Mouse (Mus musculus) small intestine, adult 2 months (tissue): Measurements from ENCODE around the gene Mpo. TPM values are rescaled to one million over a fixed set of nuclear protein-coding genes. Genes with fewer than 3 reads are reported as not detected.

Source experiments
- H3K27ac ChIP-seq: fragments of 200-500 bp; 2 replicates; pipeline ENCODE4 v1.5.1; 2012; ENCODE audit warnings: low read depth, low read length, control low read depth, inconsistent platforms; ENCODE audit not compliant: insufficient read depth
- H3K27me3 ChIP-seq: fragments of 200-500 bp; 2 replicates; pipeline ENCODE4 v1.6.1; 2012; ENCODE audit warnings: mild to moderate bottlenecking, moderate library complexity, low read length, inconsistent platforms; ENCODE audit not compliant: control insufficient read depth, insufficient read depth
- H3K36me3 ChIP-seq: fragments of 200-500 bp; 2 replicates; pipeline ENCODE4 v1.6.1; 2012; ENCODE audit warnings: mild to moderate bottlenecking, low read length, control low read depth, inconsistent platforms; ENCODE audit not compliant: control insufficient read depth, insufficient read depth
- H3K4me1 ChIP-seq: fragments of 200-500 bp; 2 replicates; pipeline ENCODE4 v1.6.1; 2012; ENCODE audit warnings: low read length, inconsistent platforms, mixed read lengths; ENCODE audit not compliant: control insufficient read depth, insufficient read depth, insufficient read length
- H3K4me3 ChIP-seq: fragments of 200-500 bp; 2 replicates; pipeline ENCODE4 v1.5.1; 2012; ENCODE audit warnings: low read depth, mild to moderate bottlenecking, control low read depth, inconsistent platforms, low read length, moderate library complexity
- CTCF ChIP-seq: fragments of 200-500 bp; IDR thresholded peaks from 2 replicates; pipeline ENCODE4 v1.5.1; 2012; ENCODE audit warnings: low read depth, mild to moderate bottlenecking, control low read depth, inconsistent platforms, low read length, moderate library complexity, mixed read lengths; ENCODE audit not compliant: insufficient replicate concordance, insufficient read length; ENCODE audit errors: extremely low read depth
- POLR2A ChIP-seq: fragments of 200-500 bp; IDR thresholded peaks from 2 replicates; pipeline ENCODE4 v1.6.1; 2012; ENCODE audit warnings: low read depth, mild to moderate bottlenecking, control low read depth, inconsistent platforms, low read length, moderate library complexity
- WGBS: fragments of 180-500 bp; shearing (Covaris S2); methylation state at CpG from one replicate; pipeline ENCODE4 v1.1.7; 2018; 5-methylcytosine and 5-hydroxymethylcytosine counted together
- polyA plus RNA-seq: library from polyadenylated mRNA; depleted of rRNA; stranded (reverse); fragments of >200 nt; gene quantifications from 2 replicates; pipeline ENCODE4 v1.2.3, GENCODE M21; 2012

Gene Mpo
- polyA plus RNA-seq, 1 experiment, result 0.08 TPM

- H3K27ac ChIP-seq, result no peak overlapping the region
- H3K4me1 ChIP-seq, result peaks cover 3% of the 10 kb centered on the region
- peaks cover 36% of the 10 kb centered on the region for H3K27me3 ChIP-seq
- H3K4me3 ChIP-seq, result no peak overlapping the region
- 83% methylated on average over 14 of the region's 14 CpGs for WGBS
- 0 out of 2 replicates have a peak, but pooled peaks cover 1% of the 10 kb centered on the region for H3K36me3 ChIP-seq
- no peak for TF ChIP-seq CTCF
These were observed 31.3 kb upstream of the Mpo start for GRCm38 (mm10) chr11:87761806-87762701.

- Histone ChIP-seq H3K27me3 (peaks cover 36% of the 10 kb centered on the region), H3K36me3 (no peaks in the 10 kb centered on the region), H3K4me1 (peaks cover 3% of the 10 kb centered on the region), H3K27ac (no peak overlapping the region), H3K4me3 (no peak overlapping the region)
- TF ChIP-seq CTCF (no peak), POLR2A (no peak)
- WGBS, result 68% methylated on average over 12 of the region's 12 CpGs
These were observed 30.5 kb upstream of the Mpo start for GRCm38 (mm10) chr11:87762702-87763385.

- peaks cover 3% of the 10 kb centered on the region for H3K4me1 ChIP-seq
- 7% methylated on average over 17 of the region's 17 CpGs for WGBS
- no peaks in the 10 kb centered on the region for H3K36me3 ChIP-seq
- peaks cover 36% of the 10 kb centered on the region for H3K27me3 ChIP-seq
- no peak overlapping the region for H3K27ac ChIP-seq
- TF ChIP-seq POLR2A, result no peak
- no peak for TF ChIP-seq CTCF
- peak overlapping the region; percentile 48 for H3K4me3 ChIP-seq
These were observed 29.8 kb upstream of the Mpo start for GRCm38 (mm10) chr11:87763511-87763987.

- peaks cover 36% of the 10 kb centered on the region for H3K27me3 ChIP-seq
- 1% methylated on average over 65 of the region's 65 CpGs for WGBS
- TF ChIP-seq POLR2A (no peak), CTCF (no peak)
These were observed 29.1 kb upstream of the Mpo start for GRCm38 (mm10) chr11:87763988-87764876.

GRCm38 (mm10) chr11:87768745-87769144 lies 24.6 kb upstream of the Mpo start:
- no peak overlapping the region for H3K4me3 ChIP-seq
- H3K27me3 ChIP-seq, result peaks cover 14% of the 10 kb centered on the region
- WGBS, result 90% methylated on average over 4 of the region's 4 CpGs
- no peak overlapping the region for H3K27ac ChIP-seq
- H3K4me1 ChIP-seq, result 0 out of 2 replicates have a peak, but pooled peaks cover 3% of the 10 kb centered on the region
- TF ChIP-seq CTCF (no peak), POLR2A (no peak)
- no peaks in the 10 kb centered on the region for H3K36me3 ChIP-seq

More at GRCm38 (mm10) chr11:87763988-87764876, 29.1 kb upstream of the Mpo start:
- H3K4me1 ChIP-seq, result peaks cover 3% of the 10 kb centered on the region
- peak overlapping the region; percentile 48 for H3K4me3 ChIP-seq
- H3K27ac ChIP-seq, result no peak overlapping the region
- no peaks in the 10 kb centered on the region for H3K36me3 ChIP-seq

- Histone ChIP-seq H3K4me3 (no peak overlapping the region), H3K27ac (no peak overlapping the region), H3K27me3 (no peaks in the 10 kb centered on the region), H3K4me1 (no peaks in the 10 kb centered on the region), H3K36me3 (no peaks in the 10 kb centered on the region)
- TF ChIP-seq CTCF (peak; percentile 95; the same call in 1 of the 2 replicates), POLR2A (no peak)
- 50% methylated on average over 3 of the region's 3 CpGs for WGBS
These were observed 22.4 kb upstream of the Mpo start for GRCm38 (mm10) chr11:87770989-87771388.
